Mouse (Mus musculus) subcutaneous adipose tissue, adult 2 months (tissue): ENCODE data around the gene Vars. TPM values are rescaled to one million over a fixed set of nuclear protein-coding genes. Genes with fewer than 3 reads are reported as not detected.

Experiments
- polyA plus RNA-seq: library from polyadenylated mRNA; depleted of rRNA; stranded (reverse); fragments of >200 nt; gene quantifications from 2 replicates; pipeline ENCODE4 v1.2.3, GENCODE M21; 2012; ENCODE audit warnings: low replicate concordance; rRNA removed

The Vars gene
- 61.9 and 207 TPM in 2 replicates for polyA plus RNA-seq

DNA sequence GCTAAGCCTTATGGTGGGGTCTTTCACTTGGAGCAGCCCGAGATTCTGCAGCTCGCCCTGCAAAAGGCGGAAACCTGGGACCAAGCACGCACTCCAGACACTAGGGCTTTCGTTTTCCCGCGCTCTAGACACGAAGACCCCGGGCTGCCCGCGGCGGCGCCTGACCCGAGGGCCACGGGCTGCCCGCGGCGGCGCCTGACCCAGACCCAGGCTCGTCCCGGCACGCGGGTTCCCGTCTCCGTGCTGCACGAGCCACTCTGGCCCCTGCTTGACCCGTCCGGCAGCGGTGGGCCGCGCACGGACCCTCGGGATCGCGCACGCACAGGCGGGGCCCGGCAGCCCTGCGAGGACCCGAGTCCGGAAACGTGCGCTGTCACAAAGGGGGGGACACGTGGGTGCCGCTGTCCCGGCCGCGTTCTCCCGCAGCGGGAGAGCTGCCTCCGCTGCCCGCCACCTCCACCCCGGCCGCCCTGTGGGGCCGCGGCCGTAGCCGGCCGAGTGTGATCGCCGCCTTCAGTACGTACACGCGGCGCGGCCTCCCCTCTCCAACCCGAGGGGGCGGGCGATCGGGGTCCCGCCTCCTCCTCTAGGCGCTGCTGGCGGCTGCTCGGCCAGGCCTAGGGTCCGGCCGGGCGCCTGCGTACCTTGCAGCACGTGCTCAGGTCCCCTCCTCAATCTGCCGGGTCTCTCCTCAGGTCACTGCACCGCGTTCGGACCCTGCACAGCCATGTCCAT, at the start of gene Vars:
TSS of gene Vars (plus strand) at position 271 of the 735 bp plus-strand sequence.

DNA sequence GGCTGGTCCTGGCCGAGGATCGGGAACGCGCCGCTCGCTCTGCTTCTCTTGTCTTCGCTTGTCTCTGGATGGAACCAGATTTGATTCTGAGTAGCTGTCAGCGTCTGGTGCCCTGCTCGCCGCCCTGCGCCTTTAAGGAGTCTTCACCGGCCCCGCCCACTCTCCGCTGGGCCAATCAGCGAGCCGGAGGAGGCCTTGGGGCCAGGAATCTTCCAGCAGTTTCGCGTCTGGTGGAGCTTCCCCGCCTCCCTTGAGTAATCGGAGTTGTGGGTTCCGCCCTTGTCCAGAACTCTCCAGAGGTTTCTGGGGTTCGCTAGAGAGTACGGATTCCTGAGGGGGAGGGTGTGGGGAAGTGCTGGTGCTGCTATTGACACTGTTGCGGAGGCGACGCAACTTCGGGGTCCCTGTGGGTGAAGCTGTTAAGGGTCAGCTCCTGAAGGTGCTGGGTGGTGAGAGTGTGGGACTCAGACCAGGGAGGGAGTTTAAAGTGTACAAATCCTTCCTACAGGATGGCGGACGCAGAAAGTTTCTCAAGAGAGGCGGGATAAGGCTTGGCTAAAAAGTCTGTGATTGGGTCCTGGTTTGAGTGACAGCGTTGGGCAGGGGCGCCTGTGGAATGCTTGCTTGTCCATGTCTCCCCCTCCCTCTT, 41.5 kb upstream of the Vars start, which contains the start of gene Hspa1b:
TSS of gene Hspa1b (minus strand) at position 109 of the 649 bp plus-strand sequence.

DNA sequence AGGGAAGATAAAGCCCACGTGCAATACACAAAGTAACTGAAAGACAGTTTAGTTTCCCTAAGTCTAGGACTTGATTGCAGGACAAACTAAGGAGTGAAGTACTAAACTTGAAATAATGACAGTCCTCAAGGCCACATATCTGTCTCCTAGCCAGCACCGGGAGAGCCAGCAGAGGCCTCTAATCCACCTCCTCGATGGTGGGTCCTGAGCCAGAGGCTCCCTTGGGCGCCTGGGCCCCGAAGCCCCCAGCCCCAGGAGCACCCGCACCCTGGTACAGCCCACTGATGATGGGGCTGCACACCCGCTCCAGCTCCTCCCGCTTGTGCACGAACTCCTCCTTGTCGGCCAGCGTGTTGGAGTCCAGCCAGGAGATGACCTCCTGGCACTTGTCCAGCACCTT, 31.0 kb upstream of the Vars start, which contains the start of gene Gm20481:
TSS of gene Gm20481 (plus strand) at position 91 of the 400 bp plus-strand sequence.

DNA sequence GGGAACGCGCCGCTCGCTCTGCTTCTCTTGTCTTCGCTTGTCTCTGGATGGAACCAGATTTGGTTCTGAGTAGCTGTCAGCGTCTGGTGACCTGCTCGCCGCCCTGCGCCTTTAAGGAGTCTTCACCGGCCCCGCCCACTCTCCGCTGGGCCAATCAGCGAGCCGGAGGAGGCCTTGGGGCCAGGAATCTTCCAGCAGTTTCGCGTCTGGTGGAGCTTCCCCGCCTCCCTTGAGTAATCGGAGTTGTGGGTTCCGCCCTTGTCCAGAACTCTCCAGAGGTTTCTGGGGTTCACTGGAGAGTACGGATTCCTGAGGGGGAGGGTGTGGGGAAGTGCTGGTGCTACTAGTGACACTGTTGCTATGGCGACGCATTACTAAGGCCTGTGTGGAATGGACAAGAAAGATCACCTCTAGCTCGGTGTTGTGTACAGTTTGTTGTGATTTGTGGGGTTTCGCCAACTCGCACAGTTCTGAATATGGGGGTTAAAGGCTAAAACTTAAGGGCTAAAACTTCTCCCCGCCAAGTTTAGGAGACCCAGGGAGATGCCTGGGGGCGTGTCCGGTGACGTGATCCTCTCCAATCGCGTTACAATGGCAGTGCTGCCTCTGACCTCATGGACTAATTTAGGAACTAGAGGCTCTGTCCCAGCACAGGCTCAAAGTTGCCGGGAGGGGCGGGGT, 28.6 kb upstream of the Vars start, which contains the start of the genes Hspa1a and Hspa1l:
TSS of gene Hspa1a (minus strand) at position 88 of the 681 bp plus-strand sequence.
TSS of gene Hspa1l (plus strand) at position 635 of the 681 bp plus-strand sequence.

DNA sequence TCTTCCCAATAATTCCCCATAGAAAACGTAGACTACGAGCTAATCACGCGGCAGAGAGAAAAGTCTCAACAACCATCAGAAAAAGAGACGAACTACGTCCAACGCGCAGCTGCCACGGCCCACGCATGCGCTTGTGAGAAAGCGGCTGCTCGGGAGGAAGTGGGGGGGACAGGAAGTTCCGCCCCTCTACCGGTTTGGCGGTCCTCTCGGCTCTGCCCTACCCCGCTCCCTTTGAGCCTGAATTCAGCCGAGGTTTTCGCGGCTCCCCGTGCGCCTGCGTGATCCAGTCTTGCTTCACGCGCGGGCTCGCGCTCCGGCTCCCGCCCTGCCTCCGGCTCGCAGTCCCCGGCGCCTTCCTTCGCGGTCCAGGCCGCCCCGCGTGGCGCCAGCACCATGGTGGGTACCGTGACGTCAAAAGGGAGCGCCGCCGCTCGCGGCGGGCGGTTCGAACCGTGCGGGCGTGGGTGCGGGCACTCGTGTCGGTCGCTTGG, 19.1 kb upstream of the Vars start, which contains the start of gene Lsm2:
TSS of gene Lsm2 (plus strand) at position 173 of the 491 bp plus-strand sequence.

DNA sequence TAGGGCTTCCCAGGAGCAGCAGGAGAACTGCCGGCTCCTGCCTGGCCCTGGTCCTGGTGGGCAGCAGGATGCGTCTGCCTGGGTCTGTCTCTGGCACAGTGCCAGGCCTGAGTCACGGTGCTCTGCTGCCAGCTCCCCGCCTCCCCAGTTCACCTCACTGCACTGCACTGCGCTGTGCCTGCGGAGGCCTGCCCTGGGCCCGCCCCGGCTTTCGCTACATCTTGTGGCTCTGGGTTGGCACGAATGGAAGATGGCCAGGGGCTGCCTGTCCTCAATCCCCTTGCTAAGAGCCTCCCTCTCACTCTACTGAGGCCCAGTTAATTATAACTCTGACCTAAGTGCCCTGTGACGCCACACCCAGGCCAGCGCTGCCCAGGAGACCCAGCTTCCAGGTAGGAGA, 15.6 kb downstream of the Vars start, which contains the start of gene Vwa7:
TSS of gene Vwa7 (plus strand) at position 204 of the 400 bp plus-strand sequence.

DNA sequence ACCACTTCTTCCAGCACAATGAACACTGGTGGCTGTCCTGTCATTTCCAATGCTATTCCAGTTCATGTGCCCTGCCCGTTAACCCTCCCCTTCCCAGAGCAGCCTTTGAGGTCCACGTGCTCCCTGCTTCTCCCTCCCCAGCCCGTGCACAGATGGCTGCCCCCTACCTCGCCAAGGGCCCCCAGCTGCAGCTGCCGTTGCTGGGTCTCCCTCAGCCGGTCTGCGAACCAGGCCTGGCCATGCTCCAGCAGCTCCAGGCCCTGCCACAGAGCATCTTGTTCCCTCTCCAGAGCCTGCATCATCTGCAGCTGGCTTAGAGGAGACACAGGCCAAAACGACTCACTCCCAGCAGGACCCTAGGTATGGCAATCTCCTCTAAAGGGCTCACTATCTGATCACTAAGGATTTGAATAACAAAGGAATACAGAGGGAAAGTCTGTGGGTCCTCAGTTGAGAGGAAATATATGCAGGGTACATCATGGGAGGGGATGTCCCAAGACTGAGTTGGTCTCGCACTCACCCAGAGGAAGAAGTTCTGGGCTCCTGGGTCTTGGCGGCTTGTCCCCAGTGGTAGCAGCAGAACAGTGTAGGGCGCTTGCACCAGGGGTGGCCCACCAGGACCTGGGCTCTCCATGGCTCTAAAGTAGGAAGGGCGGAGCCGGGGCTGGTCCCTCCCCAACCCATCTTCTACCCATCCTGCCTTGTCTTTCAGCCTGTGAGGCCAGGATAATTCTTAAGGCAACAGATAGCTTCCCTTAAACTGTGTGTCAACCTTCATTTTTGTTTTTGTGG, 26.7 kb downstream of the Vars start, which contains the start of gene Sapcd1:
TSS of gene Sapcd1 (minus strand) at position 740 of the 792 bp plus-strand sequence.

DNA sequence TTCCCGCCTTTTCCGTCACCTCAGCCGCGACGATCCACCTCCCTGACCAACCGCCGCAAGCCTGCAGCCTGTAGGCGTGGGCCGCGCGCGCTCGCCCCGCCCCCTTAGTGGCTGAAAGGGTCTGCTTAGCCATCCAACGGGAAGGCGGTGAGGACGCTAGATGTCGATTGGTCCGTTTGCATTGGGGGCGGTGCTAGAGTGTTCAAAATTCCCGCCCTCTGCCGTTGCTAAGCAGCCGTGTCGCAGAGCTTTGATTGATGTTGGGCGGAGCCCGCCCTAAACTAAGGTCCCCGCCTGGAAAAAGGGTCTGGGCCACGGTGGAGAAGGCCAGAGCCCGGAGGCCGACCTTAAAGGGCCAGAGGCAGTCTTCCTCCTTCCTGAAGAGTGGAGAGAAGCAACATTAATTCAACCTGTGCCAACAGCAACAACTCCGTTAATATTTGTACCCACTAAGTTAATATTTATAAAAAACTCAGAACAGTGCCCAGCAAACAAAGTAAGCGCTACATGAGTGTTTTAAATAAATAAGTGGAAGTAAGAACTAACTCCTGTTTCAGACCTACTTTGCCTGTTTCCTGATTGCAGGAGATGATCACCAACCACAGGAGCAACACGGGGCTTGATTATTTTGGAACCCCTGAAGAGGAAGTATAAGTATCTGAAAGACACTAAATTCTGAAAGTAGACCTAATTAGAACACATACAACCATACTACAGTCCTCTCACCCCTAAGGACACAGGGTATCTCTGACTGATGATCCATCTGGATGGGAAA, 46.1 kb downstream of the Vars start, which contains the start of gene Msh5:
TSS of gene Msh5 (minus strand) at position 65 of the 775 bp plus-strand sequence.

DNA sequence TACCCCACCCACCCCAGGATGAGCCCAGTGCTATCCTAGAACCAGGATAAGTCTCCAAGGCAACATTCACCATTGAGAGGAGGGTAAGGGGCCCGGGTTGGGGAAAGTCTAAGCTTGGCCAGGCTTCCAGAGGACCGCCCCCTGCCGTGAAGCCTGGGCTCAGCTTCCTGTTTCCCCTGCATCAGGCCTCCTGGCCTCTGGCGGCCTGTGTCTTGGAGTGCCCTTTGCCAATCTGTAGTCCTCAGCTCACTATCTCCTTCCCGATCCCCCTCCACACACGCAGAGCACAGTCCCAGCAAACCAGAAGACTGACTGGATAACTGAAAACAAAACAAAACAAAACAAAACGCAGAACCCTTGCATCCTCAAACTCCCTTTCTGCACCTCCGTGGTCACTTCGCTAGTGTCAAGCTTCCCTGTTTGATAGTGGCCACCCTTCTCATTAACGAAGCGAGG, 48.8 kb downstream of the Vars start, which contains the start of gene Clic1:
TSS of gene Clic1 (plus strand) at position 406 of the 456 bp plus-strand sequence.

DNA sequence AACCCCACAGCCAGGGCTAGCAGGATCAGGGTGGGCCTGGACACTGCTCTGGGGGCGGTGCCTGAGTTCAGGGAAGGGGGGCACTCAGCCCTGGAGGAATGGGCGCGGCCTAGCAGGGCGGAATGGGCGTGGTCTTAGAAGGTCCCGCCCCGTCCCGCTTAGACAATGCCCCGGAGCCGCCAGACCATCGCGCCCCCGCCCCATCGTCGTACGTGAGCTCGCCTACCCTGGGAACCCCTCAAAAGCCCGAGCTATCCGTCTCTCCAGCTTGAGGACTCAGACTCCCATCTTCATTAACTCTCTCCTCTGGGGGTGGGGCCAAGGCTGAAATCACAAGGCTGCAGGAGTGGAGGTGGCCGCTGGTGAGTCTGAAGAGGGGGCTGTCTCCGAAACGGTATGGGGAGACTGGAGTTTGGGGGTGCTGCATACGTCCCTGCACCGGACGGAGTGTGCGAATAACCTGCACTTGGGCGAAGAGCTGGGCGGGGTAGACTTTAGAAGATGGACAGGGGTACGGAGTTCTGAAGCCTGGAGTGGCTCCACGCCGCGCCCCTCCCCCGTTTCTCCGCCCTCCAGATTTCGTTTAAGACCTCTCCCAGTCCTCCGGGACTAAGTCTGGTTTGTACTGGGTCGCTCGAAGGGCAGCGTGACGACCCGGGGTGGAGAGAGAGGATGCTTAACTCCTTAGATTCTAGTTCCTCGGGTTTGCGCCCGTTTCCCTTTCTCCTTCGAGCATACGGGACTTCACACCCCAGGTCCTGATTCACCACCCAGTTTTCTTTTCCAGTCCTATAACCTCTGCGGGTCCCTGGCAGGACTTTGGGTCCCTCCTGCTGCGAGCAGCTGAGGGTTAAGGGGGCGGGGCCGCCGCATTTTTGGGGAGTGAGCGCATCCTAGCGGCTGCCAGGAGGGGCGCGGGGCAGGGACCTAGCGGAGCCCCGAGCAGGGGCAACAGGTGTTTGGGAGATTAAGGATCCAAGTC, 58.4 kb downstream of the Vars start, which contains the start of gene Ddah2:
TSS of gene Ddah2 (plus strand) at position 125 of the 982 bp plus-strand sequence.

DNA sequence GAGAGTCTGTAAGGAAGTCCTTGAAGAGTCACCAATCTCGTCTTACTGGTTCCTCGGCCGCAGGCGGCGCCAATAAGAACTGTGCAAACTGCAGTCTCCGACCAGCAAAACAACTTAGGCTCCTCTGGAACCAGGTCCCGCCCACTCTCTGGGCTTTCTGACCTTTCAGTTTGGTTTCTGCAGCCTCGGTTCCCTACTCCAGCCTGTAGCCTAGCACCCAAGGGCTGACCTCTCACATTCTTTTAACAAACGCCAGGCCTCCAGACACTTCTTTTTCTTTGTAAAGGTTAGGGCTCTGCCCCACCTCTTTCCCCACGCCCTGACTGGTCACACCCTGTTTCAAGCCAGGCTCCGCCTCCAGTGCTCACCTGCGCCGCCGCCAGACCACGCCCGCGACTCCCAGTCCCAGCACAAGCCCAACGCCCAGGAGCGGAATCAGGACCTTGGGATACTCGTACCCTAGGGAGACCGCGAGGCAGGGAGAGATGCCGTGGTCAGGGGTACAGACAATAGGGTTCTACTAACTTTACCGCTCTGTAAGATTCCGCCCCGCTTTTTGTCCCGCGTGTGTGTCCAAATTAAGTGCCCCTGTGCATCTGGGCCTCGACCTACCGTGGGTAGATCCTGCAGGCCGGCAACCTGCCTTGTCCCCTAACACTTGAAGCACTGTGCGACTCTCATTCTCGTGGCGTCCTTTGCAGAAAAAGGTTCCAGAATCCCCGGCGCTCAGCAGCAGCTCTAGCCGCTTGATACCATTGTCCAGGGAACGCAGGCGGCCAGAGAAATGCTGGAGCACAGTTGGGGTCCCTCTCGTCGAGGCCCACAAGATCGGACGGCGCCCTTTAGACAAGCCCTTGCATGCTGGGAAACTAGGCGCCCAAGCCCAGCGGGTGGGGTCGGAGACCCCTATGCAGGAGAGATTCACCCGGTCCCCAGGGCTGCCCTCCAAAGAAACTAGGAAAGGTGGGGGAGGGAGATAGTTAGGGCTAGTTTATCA, 64.5 kb downstream of the Vars start, which contains the start of gene Ly6g6c:
TSS of gene Ly6g6c (plus strand) at position 438 of the 997 bp plus-strand sequence.

Other genes starting within 250 kb of the Vars start
- 0.26 and 1.6 TPM in 2 replicates for gene Cyp21a1, start 196.4 kb upstream of the Vars start, polyA plus RNA-seq
- 37.5 and 44.6 TPM in 2 replicates for gene Stk19, start 164.0 kb upstream of the Vars start, polyA plus RNA-seq
- 65.8 and 69.5 TPM in 2 replicates for gene Dxo, start 164.0 kb upstream of the Vars start, polyA plus RNA-seq
- 92.6 and 103 TPM in 2 replicates for gene Skiv2l, start 150.8 kb upstream of the Vars start, polyA plus RNA-seq
- 26.6 and 41.9 TPM in 2 replicates for gene Nelfe, start 150.6 kb upstream of the Vars start, polyA plus RNA-seq
- 75.6 and 198 TPM in 2 replicates for gene Cfb, start 138.5 kb upstream of the Vars start, polyA plus RNA-seq
- gene Zbtb12, start 121.5 kb upstream of the Vars start, polyA plus RNA-seq: 7.5 and 24.8 TPM in 2 replicates
- not detected in 2 replicates for gene Gm20547, start 118.9 kb upstream of the Vars start, polyA plus RNA-seq
- gene C2, start 102.7 kb upstream of the Vars start, polyA plus RNA-seq: 69.3 and 73.7 TPM in 2 replicates
- 185 and 311 TPM in 2 replicates for gene Ehmt2, start 102.5 kb upstream of the Vars start, polyA plus RNA-seq
- 0.10 and 12.1 TPM in 2 replicates for gene Slc44a4, start 86.5 kb upstream of the Vars start, polyA plus RNA-seq
- 41.5 and 44.0 TPM in 2 replicates for gene Neu1, start 69.7 kb upstream of the Vars start, polyA plus RNA-seq
- gene Hspa1b, start 41.7 kb upstream of the Vars start, polyA plus RNA-seq: 15.3 and 47.3 TPM in 2 replicates
- gene Gm20481, start 31.1 kb upstream of the Vars start, polyA plus RNA-seq: not detected in 2 replicates
- 8.7 and 27.0 TPM in 2 replicates for gene Hspa1a, start 28.8 kb upstream of the Vars start, polyA plus RNA-seq
- gene Hspa1l, start 28.3 kb upstream of the Vars start, polyA plus RNA-seq: 0.46 and 0.59 TPM in 2 replicates
- 69.2 and 79.0 TPM in 2 replicates for gene Lsm2, start 19.1 kb upstream of the Vars start, polyA plus RNA-seq
- gene Vwa7, start 15.6 kb downstream of the Vars start, polyA plus RNA-seq: 0.39 and 0.62 TPM in 2 replicates
- 0.54 and 1.7 TPM in 2 replicates for gene Sapcd1, start 27.0 kb downstream of the Vars start, polyA plus RNA-seq
- gene Msh5, start 45.8 kb downstream of the Vars start, polyA plus RNA-seq: 1.8 TPM in 2 replicates
- gene Clic1, start 49.0 kb downstream of the Vars start, polyA plus RNA-seq: 87.4 and 180 TPM in 2 replicates
- gene Ddah2, start 58.0 kb downstream of the Vars start, polyA plus RNA-seq: 59.2 and 121 TPM in 2 replicates
- gene Ly6g6c, start 64.4 kb downstream of the Vars start, polyA plus RNA-seq: 0.17 TPM in 1 of 2 replicates, not detected in the other
- gene Mpig6b, start 65.2 kb downstream of the Vars start, polyA plus RNA-seq: 0.09 and 0.21 TPM in 2 replicates
- gene Ly6g6e, start 75.9 kb downstream of the Vars start, polyA plus RNA-seq: 0.24 and 4.5 TPM in 2 replicates
- gene Ly6g6d, start 77.1 kb downstream of the Vars start, polyA plus RNA-seq: 2.3 and 5.4 TPM in 2 replicates
- gene Ly6g6f, start 84.6 kb downstream of the Vars start, polyA plus RNA-seq: not detected in 2 replicates
- 206 and 214 TPM in 2 replicates for gene Abhd16a, start 88.3 kb downstream of the Vars start, polyA plus RNA-seq
- gene Ly6g5c, start 107.3 kb downstream of the Vars start, polyA plus RNA-seq: 3.1 TPM in 1 of 2 replicates, not detected in the other
- 1.9 and 3.2 TPM in 2 replicates for gene Ly6g5b, start 114.4 kb downstream of the Vars start, polyA plus RNA-seq
- 12.3 and 16.6 TPM in 2 replicates for gene Gpank1, start 120.5 kb downstream of the Vars start, polyA plus RNA-seq
- gene Csnk2b, start 121.1 kb downstream of the Vars start, polyA plus RNA-seq: 304 and 310 TPM in 2 replicates
- gene D17H6S53E, start 125.4 kb downstream of the Vars start, polyA plus RNA-seq: 6.4 and 11.3 TPM in 2 replicates
- gene Apom, start 131.1 kb downstream of the Vars start, polyA plus RNA-seq: 0.17 TPM in 1 of 2 replicates, not detected in the other
- 178 and 246 TPM in 2 replicates for gene Bag6, start 134.2 kb downstream of the Vars start, polyA plus RNA-seq
- 249 and 404 TPM in 2 replicates for gene Prrc2a, start 163.9 kb downstream of the Vars start, polyA plus RNA-seq
- gene Aif1, start 175.1 kb downstream of the Vars start, polyA plus RNA-seq: 1.9 and 5.2 TPM in 2 replicates
- gene Lst1, start 187.5 kb downstream of the Vars start, polyA plus RNA-seq: 23.5 and 60.6 TPM in 2 replicates
- gene Ltb, start 193.5 kb downstream of the Vars start, polyA plus RNA-seq: 4.2 and 11.0 TPM in 2 replicates
- 2.2 and 3.1 TPM in 2 replicates for gene Tnf, start 201.0 kb downstream of the Vars start, polyA plus RNA-seq
- 0.16 and 0.69 TPM in 2 replicates for gene Lta, start 204.4 kb downstream of the Vars start, polyA plus RNA-seq
- gene Gm16181, start 219.8 kb downstream of the Vars start, polyA plus RNA-seq: 0.64 and 4.9 TPM in 2 replicates
- 7.5 and 9.8 TPM in 2 replicates for gene Atp6v1g2, start 232.7 kb downstream of the Vars start, polyA plus RNA-seq
- 14.3 and 18.2 TPM in 2 replicates for gene Nfkbil1, start 234.8 kb downstream of the Vars start, polyA plus RNA-seq
- 285 and 496 TPM in 2 replicates for gene Ddx39b, start 240.8 kb downstream of the Vars start, polyA plus RNA-seq